In genomic region chr17:46458439-46458838, GRCm38 (mm10) we compare ENCODE assay signal across 24 mouse cellular contexts. TPM values are rescaled to one million over a fixed set of nuclear protein-coding genes. Genes with fewer than 3 reads are reported as not detected.
DNase-seq lines count a peak whose midpoint lies in the region; ATAC-seq and TF ChIP-seq lines count a peak whose summit lies in the region.
"Had no signal": no experiment of that assay in that cellular context is flagged by ENCODE, and none has a peak within 500 bp of the region (broad histone marks: within the 10 kb centered on the region; RNA-seq: fewer than 3 reads in every experiment).

No protein-coding gene starts in this region.

- H3K27ac ChIP-seq in ES-Bruce4 (ENCODE audit: insufficient read depth, low read length) = peak overlapping the region; percentile 7; the same call in 1 of the 2 replicates
- peak overlapping the region; percentile 79 for H3K27ac ChIP-seq in heart, embryonic 12.5 days (ENCODE audit: poor library complexity, severe bottlenecking)
- peak overlapping the region; percentile 77 for H3K27ac ChIP-seq in heart, postnatal 0 days (ENCODE audit: low read depth)
- no peak overlapping the region for H3K27ac ChIP-seq in midbrain, embryonic 16.5 days (ENCODE audit: low read length)
- H3K27ac ChIP-seq in limb, embryonic 10.5 days = no peak overlapping the region
- H3K27ac ChIP-seq: forebrain, embryonic 13.5 days; hindbrain, embryonic 12.5 days; kidney, postnatal 0 days; liver, embryonic 14.5 days; midbrain, embryonic 13.5 days had no signal

- no peaks in the 10 kb centered on the region for H3K27me3 ChIP-seq in ES-Bruce4 (ENCODE audit: control insufficient read depth, insufficient read depth, low read length, poor library complexity, severe bottlenecking)
- H3K27me3 ChIP-seq in heart, embryonic 12.5 days (replicated peaks) = peaks cover 78% of the 10 kb centered on the region
- peaks cover 54% of the 10 kb centered on the region for H3K27me3 ChIP-seq in heart, postnatal 0 days (ENCODE audit: control insufficient read depth, insufficient read depth, low read length)
- H3K27me3 ChIP-seq in midbrain, embryonic 16.5 days (ENCODE audit: control insufficient read depth, insufficient read depth, low read depth, low read length) = peaks cover 2% of the 10 kb centered on the region; the same call in 1 of the 2 replicates
- H3K27me3 ChIP-seq in limb, embryonic 10.5 days (ENCODE audit: low read depth, poor library complexity, severe bottlenecking) = peaks cover 97% of the 10 kb centered on the region

- H3K4me2 ChIP-seq in heart, embryonic 12.5 days = peak overlapping the region; percentile 4; the same call in 1 of the 2 replicates
- no peak overlapping the region for H3K4me2 ChIP-seq in heart, postnatal 0 days (ENCODE audit: low read depth, low read length)
- H3K4me2 ChIP-seq in midbrain, embryonic 16.5 days (ENCODE audit: low read length) = no peak overlapping the region
- H3K4me2 ChIP-seq: forebrain, embryonic 13.5 days; hindbrain, embryonic 12.5 days; lung, embryonic 14.5 days; midbrain, embryonic 13.5 days had no signal

- TF ChIP-seq EP300 in ES-Bruce4 (IDR thresholded peaks at IDR 0.05; ENCODE audit: insufficient read depth, low read depth, low read length) = no peak
- peak; percentile 65; the same call in 1 of the 2 replicates for TF ChIP-seq EP300 in heart, postnatal 0 days (IDR thresholded peaks at IDR 0.05; ENCODE audit: low read depth)

- no peak; the same call in 1 of the 2 replicates for ATAC-seq in heart, embryonic 12.5 days (ENCODE audit: insufficient number of reproducible peaks, low FRiP score)
- peak; percentile 84 for ATAC-seq in heart, postnatal 0 days (ENCODE audit: insufficient read depth, low read depth)
- no peak for ATAC-seq in midbrain, embryonic 16.5 days
- ATAC-seq: forebrain, embryonic 13.5 days; midbrain, embryonic 13.5 days had no signal

- no peak overlapping the region for H3K4me3 ChIP-seq in ES-Bruce4 (ENCODE audit: low read depth, low read length)
- no peak overlapping the region for H3K4me3 ChIP-seq in heart, embryonic 12.5 days
- H3K4me3 ChIP-seq in heart, postnatal 0 days (ENCODE audit: low read depth, low read length) = no peak overlapping the region
- H3K4me3 ChIP-seq in midbrain, embryonic 16.5 days (ENCODE audit: low read depth, low read length) = no peak overlapping the region
- no peak overlapping the region for H3K4me3 ChIP-seq in limb, embryonic 10.5 days
- H3K4me3 ChIP-seq: forebrain, embryonic 13.5 days; hindbrain, embryonic 12.5 days; midbrain, embryonic 13.5 days had no signal

- no peak for TF ChIP-seq CTCF in ES-Bruce4 (IDR thresholded peaks at IDR 0.05; ENCODE audit: low read depth, low read length)
- no peak for TF ChIP-seq CTCF in heart, postnatal 0 days (IDR thresholded peaks at IDR 0.05; ENCODE audit: low read depth)

- H3K36me3 ChIP-seq in ES-Bruce4 (ENCODE audit: control insufficient read depth, insufficient read depth, low read length, poor library complexity, severe bottlenecking) = no peaks in the 10 kb centered on the region
- no peaks in the 10 kb centered on the region for H3K36me3 ChIP-seq in heart, embryonic 12.5 days
- H3K36me3 ChIP-seq in heart, postnatal 0 days (replicated peaks; ENCODE audit: control insufficient read depth, insufficient read depth, low read length) = no peaks in the 10 kb centered on the region
- H3K36me3 ChIP-seq in midbrain, embryonic 16.5 days (ENCODE audit: control insufficient read depth, insufficient read depth, low read length) = peaks cover 8% of the 10 kb centered on the region
- H3K36me3 ChIP-seq in limb, embryonic 10.5 days = no peaks in the 10 kb centered on the region
- H3K36me3 ChIP-seq: G1E had no signal

- TF ChIP-seq POLR2A in ES-Bruce4 (IDR thresholded peaks at IDR 0.05; ENCODE audit: insufficient read depth, low read length) = no peak

- no peak overlapping the region for H3K9ac ChIP-seq in ES-Bruce4 (ENCODE audit: low read depth, poor library complexity, severe bottlenecking)
- H3K9ac ChIP-seq in heart, embryonic 12.5 days = no peak overlapping the region
- no peak overlapping the region for H3K9ac ChIP-seq in heart, postnatal 0 days (replicated peaks; ENCODE audit: low read depth, low read length)
- no peak overlapping the region for H3K9ac ChIP-seq in midbrain, embryonic 16.5 days (ENCODE audit: low read depth, low read length)
- H3K9ac ChIP-seq: forebrain, embryonic 13.5 days; hindbrain, embryonic 12.5 days; liver, embryonic 14.5 days; lung, embryonic 14.5 days; midbrain, embryonic 13.5 days had no signal

- WGBS in heart, embryonic 12.5 days = 25% methylated on average over 3 of the region's 3 CpGs
- 17% methylated on average over 3 of the region's 3 CpGs for WGBS in heart, postnatal 0 days
- 51% methylated on average over 3 of the region's 3 CpGs for WGBS in midbrain, embryonic 16.5 days
- WGBS in limb, embryonic 10.5 days = 46% methylated on average over 3 of the region's 3 CpGs

- no peaks in the 10 kb centered on the region for H3K9me3 ChIP-seq in ES-Bruce4 (replicated peaks; ENCODE audit: control insufficient read depth, insufficient read depth, low read length, poor library complexity, severe bottlenecking)
- no peaks in the 10 kb centered on the region for H3K9me3 ChIP-seq in heart, embryonic 12.5 days (replicated peaks)
- no peaks in the 10 kb centered on the region for H3K9me3 ChIP-seq in heart, postnatal 0 days (replicated peaks; ENCODE audit: control insufficient read depth, low read length)
- H3K9me3 ChIP-seq in midbrain, embryonic 16.5 days (replicated peaks; ENCODE audit: control insufficient read depth, low read length, poor library complexity, severe bottlenecking) = no peaks in the 10 kb centered on the region
- no peaks in the 10 kb centered on the region for H3K9me3 ChIP-seq in limb, embryonic 10.5 days (replicated peaks)
- H3K9me3 ChIP-seq: forebrain, embryonic 13.5 days; G1E; hindbrain, embryonic 12.5 days; midbrain, embryonic 13.5 days had no signal

- H3K4me1 ChIP-seq in ES-Bruce4 (ENCODE audit: control insufficient read depth, insufficient read depth, low read length) = peaks cover 2% of the 10 kb centered on the region
- peaks cover 69% of the 10 kb centered on the region for H3K4me1 ChIP-seq in heart, embryonic 12.5 days (replicated peaks)
- peaks cover 55% of the 10 kb centered on the region for H3K4me1 ChIP-seq in heart, postnatal 0 days (ENCODE audit: control insufficient read depth, insufficient read depth)
- peaks cover 27% of the 10 kb centered on the region for H3K4me1 ChIP-seq in midbrain, embryonic 16.5 days (ENCODE audit: control insufficient read depth, insufficient read depth, low read length)
- H3K4me1 ChIP-seq in limb, embryonic 10.5 days = peaks cover 42% of the 10 kb centered on the region

- DNase-seq in ES-CJ7 (ENCODE audit: low read depth, low spot score) = peak; percentile 44
- peak; percentile 71 for DNase-seq in heart, postnatal 0 days (ENCODE audit: low spot score)
- DNase-seq in frontal cortex, postnatal 25 days (ENCODE audit: low spot score in 2 of 2) = no peak
- no peak for DNase-seq in limb, embryonic 10.5 days (ENCODE audit: low spot score)
- DNase-seq: cerebellum, adult 8-10 months had no signal

RNA-seq across cellular contexts. Expression of gene Slc22a7, which starts 20.2 kb away (rescaled TPM):
- polyA plus RNA-seq in ES-Bruce4 (2011; ENCODE audit: insufficient read depth, insufficient read length, low read depth, missing spikeins) = 6.0 and 6.1 TPM in 2 replicates
- not detected in 2 replicates for polyA plus RNA-seq in heart, embryonic 12.5 days (2016; fragmentation: Nextera tagmentation; extraction: Ambion mirVana)
- not detected in 2 replicates for total RNA-seq in heart, postnatal 0 days (2014; rRNA removed; ENCODE audit: low replicate concordance)
- not detected in 2 replicates for polyA plus RNA-seq in heart, postnatal 0 days (2015; fragmentation: Nextera tagmentation; extraction: Ambion mirVana)
- not detected in 2 replicates for polyA plus RNA-seq in midbrain, embryonic 16.5 days (2015; fragmentation: Nextera tagmentation; extraction: Ambion mirVana)
- not detected in 2 replicates for polyA plus RNA-seq in limb, embryonic 10.5 days (2016; fragmentation: Nextera tagmentation; extraction: Ambion mirVana)
- total RNA-seq: G1E; gastrocnemius, postnatal 36 days; megakaryocyte-erythroid progenitor cell, adult 5-6 weeks; monocyte, adult 5-6 weeks had no signal
- polyA plus RNA-seq: embryonic facial prominence, embryonic 11.5 days; forebrain, embryonic 13.5 days; G1E; hindbrain, embryonic 12.5 days; intestine, embryonic 16.5 days; limb, embryonic 11.5 days; lung, embryonic 14.5 days; midbrain, embryonic 13.5 days; neural tube, embryonic 14.5 days; small intestine, adult 2 months; stomach, embryonic 14.5 days had no signal

RNA-seq across cellular contexts. Expression of gene Ttbk1, which starts 29.0 kb away (rescaled TPM):
- 0.90 and 1.3 TPM in 2 replicates for polyA plus RNA-seq in ES-Bruce4 (2011; ENCODE audit: insufficient read depth, insufficient read length, low read depth, missing spikeins)
- 0.08 and 0.13 TPM in 2 replicates for polyA plus RNA-seq in heart, embryonic 12.5 days (2016; fragmentation: Nextera tagmentation; extraction: Ambion mirVana)
- 0.31 and 0.80 TPM in 2 replicates for total RNA-seq in heart, postnatal 0 days (2014; rRNA removed; ENCODE audit: low replicate concordance)
- polyA plus RNA-seq in heart, postnatal 0 days (2015; fragmentation: Nextera tagmentation; extraction: Ambion mirVana) = 0.04 TPM in 2 replicates
- polyA plus RNA-seq in midbrain, embryonic 16.5 days (2015; fragmentation: Nextera tagmentation; extraction: Ambion mirVana) = 4.7 and 5.5 TPM in 2 replicates
- 0.09 and 0.34 TPM in 2 replicates for polyA plus RNA-seq in limb, embryonic 10.5 days (2016; fragmentation: Nextera tagmentation; extraction: Ambion mirVana)

RNA-seq across cellular contexts. Expression of gene Crip3, which starts 29.7 kb away (rescaled TPM):
- polyA plus RNA-seq in ES-Bruce4 (2011; ENCODE audit: insufficient read depth, insufficient read length, low read depth, missing spikeins) = 1.3 TPM in 1 of 2 replicates, not detected in the other
- 0.27 and 1.0 TPM in 2 replicates for polyA plus RNA-seq in heart, embryonic 12.5 days (2016; fragmentation: Nextera tagmentation; extraction: Ambion mirVana)
- 1.5 TPM in 1 of 2 replicates, not detected in the other for total RNA-seq in heart, postnatal 0 days (2014; rRNA removed; ENCODE audit: low replicate concordance)
- 0.48 and 1.00 TPM in 2 replicates for polyA plus RNA-seq in heart, postnatal 0 days (2015; fragmentation: Nextera tagmentation; extraction: Ambion mirVana)
- polyA plus RNA-seq in midbrain, embryonic 16.5 days (2015; fragmentation: Nextera tagmentation; extraction: Ambion mirVana) = 3.0 and 3.6 TPM in 2 replicates
- polyA plus RNA-seq in limb, embryonic 10.5 days (2016; fragmentation: Nextera tagmentation; extraction: Ambion mirVana) = 0.21 and 0.44 TPM in 2 replicates
- total RNA-seq: G1E; megakaryocyte-erythroid progenitor cell, adult 5-6 weeks; monocyte, adult 5-6 weeks had no signal
- polyA plus RNA-seq: G1E; limb, embryonic 11.5 days; liver, embryonic 14.5 days; lung, embryonic 14.5 days; small intestine, adult 2 months had no signal

RNA-seq across cellular contexts. Expression of gene Dnph1, which starts 38.1 kb away (rescaled TPM):
- polyA plus RNA-seq in ES-Bruce4 (2011; ENCODE audit: insufficient read depth, insufficient read length, low read depth, missing spikeins) = 21.8 and 24.1 TPM in 2 replicates
- polyA plus RNA-seq in heart, embryonic 12.5 days (2016; fragmentation: Nextera tagmentation; extraction: Ambion mirVana) = 24.2 and 25.9 TPM in 2 replicates
- 7.0 and 16.0 TPM in 2 replicates for total RNA-seq in heart, postnatal 0 days (2014; rRNA removed; ENCODE audit: low replicate concordance)
- polyA plus RNA-seq in heart, postnatal 0 days (2015; fragmentation: Nextera tagmentation; extraction: Ambion mirVana) = 9.1 and 10.0 TPM in 2 replicates
- 11.1 and 11.5 TPM in 2 replicates for polyA plus RNA-seq in midbrain, embryonic 16.5 days (2015; fragmentation: Nextera tagmentation; extraction: Ambion mirVana)
- 70.1 and 78.6 TPM in 2 replicates for polyA plus RNA-seq in limb, embryonic 10.5 days (2016; fragmentation: Nextera tagmentation; extraction: Ambion mirVana)
- total RNA-seq: monocyte, adult 5-6 weeks had no signal

Comparison
In these comparisons a context has a peak if more than half of its experiments do, and no peak if none do; other contexts are left out.
1. H3K27ac ChIP-seq: peak in ES-Bruce4 (single experiment), heart, embryonic 12.5 days (single experiment) and heart, postnatal 0 days (single experiment); none in midbrain, embryonic 16.5 days (single experiment) and limb, embryonic 10.5 days (single experiment).
2. DNase-seq: peak in ES-CJ7 (single experiment) and heart, postnatal 0 days (single experiment); none in frontal cortex, postnatal 25 days (0 of 2) and limb, embryonic 10.5 days (single experiment).